Mouse (Mus musculus) liver, postnatal 0 days (tissue): Measurements from ENCODE around the gene Fcgrt. TPM values are rescaled to one million over a fixed set of nuclear protein-coding genes. Genes with fewer than 3 reads are reported as not detected.

Experiments
- ATAC-seq: fragments of 200-750 bp; cut with Nextera tagmentation; 2 replicates; pipeline ENCODE4 v1.8.0; 2017; ENCODE audit warnings: mild to moderate bottlenecking, moderate library complexity
- DNase-seq: peaks from one replicate; pipeline ENCODE4 v3.0.0-alpha.2; 2016
- H3K27ac ChIP-seq: fragments of 300-500 bp; sonication (generic); 2 replicates; pipeline ENCODE4 v1.5.1; 2014; ENCODE audit warnings: antibody characterized with exemption, moderate library complexity, mild to moderate bottlenecking, low read depth
- H3K27me3 ChIP-seq: fragments of 300-500 bp; sonication (generic); 2 replicates; pipeline ENCODE4 v1.6.1; 2014; ENCODE audit warnings: low read length, control low read depth, mixed read lengths; ENCODE audit not compliant: insufficient read depth
- H3K36me3 ChIP-seq: fragments of 300-500 bp; sonication (generic); replicated peaks from 2 replicates; pipeline ENCODE4 v1.6.1; 2014; ENCODE audit warnings: mild to moderate bottlenecking, control low read depth, low read length, moderate library complexity, mixed read lengths; ENCODE audit not compliant: insufficient read depth
- H3K4me1 ChIP-seq: fragments of 300-500 bp; sonication (generic); 2 replicates; pipeline ENCODE4 v1.6.1; 2014; ENCODE audit warnings: antibody characterized with exemption, mild to moderate bottlenecking, control low read depth; ENCODE audit not compliant: insufficient read depth
- H3K4me2 ChIP-seq: fragments of 300-500 bp; sonication (generic); 2 replicates; pipeline ENCODE4 v1.6.1; 2014; ENCODE audit warnings: low read depth, mild to moderate bottlenecking, low read length, moderate library complexity, mixed read lengths
- H3K4me3 ChIP-seq: fragments of 300-500 bp; sonication (generic); 2 replicates; pipeline ENCODE4 v1.5.1; 2014; ENCODE audit warnings: low read depth, low read length
- H3K9ac ChIP-seq: fragments of 300-500 bp; sonication (generic); replicated peaks from 2 replicates; pipeline ENCODE4 v1.6.1; 2014; ENCODE audit warnings: mild to moderate bottlenecking, moderate library complexity
- H3K9me3 ChIP-seq: fragments of 300-500 bp; sonication (generic); 2 replicates; pipeline ENCODE4 v1.6.1; 2016; ENCODE audit warnings: mild to moderate bottlenecking, control low read depth, low read length, mixed read lengths
- CTCF ChIP-seq: sonication (generic); IDR thresholded peaks from 2 replicates; pipeline ENCODE4 v1.5.1; 2016; ENCODE audit warnings: antibody characterized with exemption, low read depth
- EP300 ChIP-seq: IDR thresholded peaks from 2 replicates; pipeline ENCODE4 v1.6.1; 2016; ENCODE audit warnings: antibody characterized with exemption, low read depth, mild to moderate bottlenecking
- WGBS: fragments of 180-500 bp; shearing (Covaris S2); extraction: QIAGEN DNeasy Blood & Tissue Kit; methylation state at CpG from one replicate; pipeline ENCODE4 v1.1.7; 2014; ENCODE audit not compliant: insufficient replicate concordance; 5-methylcytosine and 5-hydroxymethylcytosine counted together
- polyA plus RNA-seq: library from polyadenylated mRNA; unstranded; fragments of >200 nt; fragmentation: Nextera tagmentation; extraction: Ambion mirVana; gene quantifications from 2 replicates; pipeline ENCODE4 v1.2.1, GENCODE M21; 2015

Fcgrt gene
- polyA plus RNA-seq, 1 experiment from 2014 or later = 150 TPM

- Histone ChIP-seq H3K27ac (peak overlapping the region; percentile 67), H3K4me3 (no peak overlapping the region), H3K4me1 (peaks cover 14% of the 10 kb centered on the region), H3K27me3 (no peaks in the 10 kb centered on the region), H3K9ac (peak overlapping the region; percentile 13; the same call in 1 of the 2 replicates), H3K36me3 (peaks cover 34% of the 10 kb centered on the region), H3K4me2 (peak overlapping the region; percentile 44), H3K9me3 (no peaks in the 10 kb centered on the region)
- no peak for TF ChIP-seq CTCF
- no peak for TF ChIP-seq EP300
- no peak for DNase-seq
- WGBS = 69% methylated on average over 11 of the region's 11 CpGs
- peak; percentile 80 for ATAC-seq
These were observed 44.2 kb upstream of the Fcgrt start for GRCm38 (mm10) chr7:45147899-45148298.

GRCm38 (mm10) chr7:45147267-45147666 is 43.6 kb upstream of the Fcgrt start:
- ATAC-seq (0 out of 2 replicates have a peak, but pooled peaks have one; percentile 15), DNase-seq (no peak)
- H3K36me3 ChIP-seq = peaks cover 34% of the 10 kb centered on the region
- H3K27ac ChIP-seq = 0 out of 2 replicates have a peak overlapping the region, but pooled peaks have one; percentile 67
- peak overlapping the region; percentile 13; the same call in 1 of the 2 replicates for H3K9ac ChIP-seq
- no peaks in the 10 kb centered on the region for H3K9me3 ChIP-seq
- H3K27me3 ChIP-seq = no peaks in the 10 kb centered on the region
- TF ChIP-seq CTCF (no peak), EP300 (no peak)
- peak overlapping the region; percentile 44 for H3K4me2 ChIP-seq
- H3K4me1 ChIP-seq = peaks cover 14% of the 10 kb centered on the region
- H3K4me3 ChIP-seq = no peak overlapping the region
- 86% methylated on average over 11 of the region's 11 CpGs for WGBS

GRCm38 (mm10) chr7:45145460-45145859 is 41.8 kb upstream of the Fcgrt start:
- peaks cover 42% of the 10 kb centered on the region for H3K36me3 ChIP-seq
- no peak for ATAC-seq
- H3K27me3 ChIP-seq = no peaks in the 10 kb centered on the region
- no peaks in the 10 kb centered on the region for H3K9me3 ChIP-seq
- H3K4me3 ChIP-seq = no peak overlapping the region
- TF ChIP-seq CTCF (no peak), EP300 (no peak)
- no peak overlapping the region for H3K27ac ChIP-seq
- DNase-seq = no peak
- H3K4me1 ChIP-seq = peaks cover 10% of the 10 kb centered on the region
- no peak overlapping the region for H3K9ac ChIP-seq
- no peak overlapping the region for H3K4me2 ChIP-seq
- WGBS = 88% methylated on average over 8 of the region's 8 CpGs

- Histone ChIP-seq H3K36me3 (peaks cover 42% of the 10 kb centered on the region), H3K9ac (no peak overlapping the region), H3K27ac (no peak overlapping the region), H3K9me3 (no peaks in the 10 kb centered on the region), H3K4me1 (peaks cover 10% of the 10 kb centered on the region), H3K27me3 (no peaks in the 10 kb centered on the region), H3K4me3 (no peak overlapping the region), H3K4me2 (no peak overlapping the region)
- TF ChIP-seq CTCF = no peak
- TF ChIP-seq EP300 = no peak
- ATAC-seq (no peak), DNase-seq (no peak)
- 88% methylated on average over 13 of the region's 13 CpGs for WGBS
These were observed 40.9 kb upstream of the Fcgrt start for GRCm38 (mm10) chr7:45144368-45145174.

GRCm38 (mm10) chr7:45141914-45142313 is 38.3 kb upstream of the Fcgrt start:
- whole genome bisulfite sequencing = 81% methylated on average over 5 of the region's 5 CpGs
- no peak for DNase-seq
- Histone ChIP-seq H3K9ac (no peak overlapping the region), H3K9me3 (no peaks in the 10 kb centered on the region), H3K27ac (no peak overlapping the region), H3K4me2 (no peak overlapping the region), H3K36me3 (peaks cover 42% of the 10 kb centered on the region), H3K4me1 (peaks cover 10% of the 10 kb centered on the region), H3K27me3 (no peaks in the 10 kb centered on the region), H3K4me3 (no peak overlapping the region)
- TF ChIP-seq EP300 = no peak
- TF ChIP-seq CTCF = no peak
- ATAC-seq = no peak

- TF ChIP-seq EP300 = no peak
- TF ChIP-seq CTCF = no peak
- DNase-seq = no peak
- H3K27me3 ChIP-seq = no peaks in the 10 kb centered on the region
- H3K4me2 ChIP-seq = no peak overlapping the region
- H3K27ac ChIP-seq = no peak overlapping the region
- H3K36me3 ChIP-seq = peaks cover 38% of the 10 kb centered on the region
- 76% methylated on average over 3 of the region's 3 CpGs for WGBS
- no peak overlapping the region for H3K4me3 ChIP-seq
- ATAC-seq = no peak
- peaks cover 14% of the 10 kb centered on the region for H3K4me1 ChIP-seq
- H3K9me3 ChIP-seq = no peaks in the 10 kb centered on the region
- no peak overlapping the region for H3K9ac ChIP-seq
These were observed 37.7 kb upstream of the Fcgrt start for GRCm38 (mm10) chr7:45141319-45141718.
